Mouse (Mus musculus): ENCODE measurements around the gene Adcy4. TPM values are rescaled to one million over a fixed set of nuclear protein-coding genes. Genes with fewer than 3 reads are reported as not detected.
A peak's percentile ranks its signal among the peaks of the same experiment; 100 is the strongest.

Gene Adcy4
- polyA plus RNA-seq (2015; fragmentation: Nextera tagmentation; extraction: Ambion mirVana) = 4.4 and 5.7 TPM in 2 replicates

- Histone ChIP-seq H3K27me3 (peaks cover 76% of the 10 kb centered on the region), H3K27ac (replicated peaks) (0 out of 2 replicates have a peak within 1 kb of the TSS, but pooled peaks have one; percentile 9), H3K4me1 (replicated peaks) (peaks cover 23% of the 10 kb centered on the region), H3K4me2 (peak within 1 kb of the TSS; percentile 49), H3K9ac (peak within 1 kb of the TSS; percentile 34; the same call in 1 of the 2 replicates), H3K4me3 (peak within 1 kb of the TSS; percentile 33), H3K9me3 (no peaks in the 10 kb centered on the region), H3K36me3 (no peaks in the 10 kb centered on the region)
- 3% methylated on average over 13 of the region's 13 CpGs for whole genome bisulfite sequencing
- ATAC-seq (ENCODE audit: low read depth) = no peak
Observed at GRCm38 (mm10) chr14:55783958-55784235, at the start of gene Adcy4. Adcy4 (minus strand) TSS chr14:55784095.

GRCm38 (mm10) chr14:55833126-55833525 lies 49.2 kb upstream of the Adcy4 start:
- ATAC-seq (ENCODE audit: low read depth) = no peak
- 85% methylated on average over 4 of the region's 4 CpGs for WGBS

GRCm38 (mm10) chr14:55830331-55830730 lies 46.4 kb upstream of the Adcy4 start:
- no peak overlapping the region for H3K4me3 ChIP-seq
- peaks cover 29% of the 10 kb centered on the region for H3K4me1 ChIP-seq (replicated peaks)
- no peaks in the 10 kb centered on the region for H3K9me3 ChIP-seq
- H3K4me2 ChIP-seq = no peak overlapping the region
- H3K9ac ChIP-seq = no peak overlapping the region
- H3K36me3 ChIP-seq = no peaks in the 10 kb centered on the region
- WGBS = 85% methylated on average over 4 of the region's 4 CpGs
- ATAC-seq (ENCODE audit: low read depth) = no peak
- no peak overlapping the region for H3K27ac ChIP-seq (replicated peaks)
- H3K27me3 ChIP-seq = peaks cover 24% of the 10 kb centered on the region

More at GRCm38 (mm10) chr14:55833126-55833525, 49.2 kb upstream of the Adcy4 start:
- no peaks in the 10 kb centered on the region for H3K9me3 ChIP-seq
- no peak overlapping the region for H3K27ac ChIP-seq (replicated peaks)
- H3K36me3 ChIP-seq = no peaks in the 10 kb centered on the region
- H3K4me2 ChIP-seq = no peak overlapping the region
- H3K4me3 ChIP-seq = no peak overlapping the region
- H3K9ac ChIP-seq = no peak overlapping the region
- 0 out of 2 replicates have a peak, but pooled peaks cover 4% of the 10 kb centered on the region for H3K4me1 ChIP-seq (replicated peaks)
- H3K27me3 ChIP-seq = no peaks in the 10 kb centered on the region

- H3K27ac ChIP-seq (replicated peaks) = no peak overlapping the region
- no peak overlapping the region for H3K4me2 ChIP-seq
- no peaks in the 10 kb centered on the region for H3K9me3 ChIP-seq
- ATAC-seq (ENCODE audit: low read depth) = no peak
- no peaks in the 10 kb centered on the region for H3K36me3 ChIP-seq
- H3K27me3 ChIP-seq = peaks cover 28% of the 10 kb centered on the region
- no peak overlapping the region for H3K9ac ChIP-seq
- no peak overlapping the region for H3K4me3 ChIP-seq
- peaks cover 34% of the 10 kb centered on the region for H3K4me1 ChIP-seq (replicated peaks)
- WGBS = 93% methylated on average over 16 of the region's 16 CpGs
Observed at GRCm38 (mm10) chr14:55829854-55830253, 46.0 kb upstream of the Adcy4 start.

GRCm38 (mm10) chr14:55828716-55829263 lies 44.9 kb upstream of the Adcy4 start:
- 57% methylated on average over 3 of the region's 3 CpGs for WGBS
- ATAC-seq (ENCODE audit: low read depth) = no peak
- Histone ChIP-seq H3K36me3 (no peaks in the 10 kb centered on the region), H3K9ac (no peak overlapping the region), H3K4me1 (replicated peaks) (peaks cover 44% of the 10 kb centered on the region), H3K4me3 (no peak overlapping the region), H3K4me2 (no peak overlapping the region), H3K27ac (replicated peaks) (no peak overlapping the region), H3K9me3 (no peaks in the 10 kb centered on the region), H3K27me3 (peaks cover 36% of the 10 kb centered on the region)

- peaks cover 57% of the 10 kb centered on the region for H3K4me1 ChIP-seq (replicated peaks)
- H3K36me3 ChIP-seq = no peaks in the 10 kb centered on the region
- H3K27ac ChIP-seq (replicated peaks) = no peak overlapping the region
- peak overlapping the region; percentile 87 for H3K4me2 ChIP-seq
- peak overlapping the region; percentile 60 for H3K4me3 ChIP-seq
- H3K27me3 ChIP-seq = peaks cover 36% of the 10 kb centered on the region
- no peaks in the 10 kb centered on the region for H3K9me3 ChIP-seq
- no peak for ATAC-seq (ENCODE audit: low read depth)
- 9% methylated on average over 41 of the region's 41 CpGs for WGBS
- H3K9ac ChIP-seq = peak overlapping the region; percentile 82
Observed at GRCm38 (mm10) chr14:55826551-55827340, 42.9 kb upstream of the Adcy4 start.

- peak overlapping the region; percentile 87 for H3K4me2 ChIP-seq
- no peaks in the 10 kb centered on the region for H3K9me3 ChIP-seq
- H3K9ac ChIP-seq = peak overlapping the region; percentile 82
- H3K27ac ChIP-seq (replicated peaks) = peak overlapping the region; percentile 78; the same call in 1 of the 2 replicates
- 4% methylated on average over 15 of the region's 15 CpGs for WGBS
- ATAC-seq (ENCODE audit: low read depth) = no peak
- H3K27me3 ChIP-seq = peaks cover 36% of the 10 kb centered on the region
- H3K4me3 ChIP-seq = peak overlapping the region; percentile 60
- peaks cover 57% of the 10 kb centered on the region for H3K4me1 ChIP-seq (replicated peaks)
- H3K36me3 ChIP-seq = no peaks in the 10 kb centered on the region
Observed at GRCm38 (mm10) chr14:55826142-55826541, 42.2 kb upstream of the Adcy4 start.

- peaks cover 36% of the 10 kb centered on the region for H3K27me3 ChIP-seq
- peak overlapping the region; percentile 87 for H3K4me2 ChIP-seq
- H3K9ac ChIP-seq = peak overlapping the region; percentile 82
- H3K36me3 ChIP-seq = no peaks in the 10 kb centered on the region
- H3K9me3 ChIP-seq = no peaks in the 10 kb centered on the region
- peak overlapping the region; percentile 60 for H3K4me3 ChIP-seq
- WGBS = under 1% methylated on average over 19 of the region's 37 CpGs
- peaks cover 57% of the 10 kb centered on the region for H3K4me1 ChIP-seq (replicated peaks)
- 0 out of 2 replicates have a peak, but pooled peaks have one; percentile 3 for ATAC-seq (ENCODE audit: low read depth)
- H3K27ac ChIP-seq (replicated peaks) = peak overlapping the region; percentile 78
Observed at GRCm38 (mm10) chr14:55825216-55826051, 41.5 kb upstream of the Adcy4 start.

- Histone ChIP-seq H3K4me1 (replicated peaks) (peaks cover 57% of the 10 kb centered on the region), H3K9me3 (no peaks in the 10 kb centered on the region), H3K27ac (replicated peaks) (peak overlapping the region; percentile 86), H3K27me3 (peaks cover 36% of the 10 kb centered on the region), H3K4me3 (peak overlapping the region; percentile 60), H3K4me2 (peak overlapping the region; percentile 87), H3K36me3 (no peaks in the 10 kb centered on the region), H3K9ac (peak overlapping the region; percentile 82)
- 1% methylated on average over 30 of the region's 32 CpGs for WGBS
- no peak for ATAC-seq (ENCODE audit: low read depth)
Observed at GRCm38 (mm10) chr14:55824481-55825215, 40.8 kb upstream of the Adcy4 start.

GRCm38 (mm10) chr14:55824001-55824480 lies 40.1 kb upstream of the Adcy4 start:
- Histone ChIP-seq H3K36me3 (no peaks in the 10 kb centered on the region), H3K9ac (peak overlapping the region; percentile 82), H3K27me3 (peaks cover 36% of the 10 kb centered on the region), H3K9me3 (no peaks in the 10 kb centered on the region), H3K4me2 (peak overlapping the region; percentile 87), H3K27ac (replicated peaks) (peak overlapping the region; percentile 86), H3K4me1 (replicated peaks) (peaks cover 57% of the 10 kb centered on the region), H3K4me3 (peak overlapping the region; percentile 60)
- under 1% methylated on average over 10 of the region's 10 CpGs for WGBS
- peak; percentile 37 for ATAC-seq (ENCODE audit: low read depth)

- Histone ChIP-seq H3K4me3 (peak within 1 kb of the TSS; percentile 60), H3K4me2 (peak within 1 kb of the TSS; percentile 87), H3K4me1 (replicated peaks) (peaks cover 53% of the 10 kb centered on the region), H3K27ac (replicated peaks) (peak within 1 kb of the TSS; percentile 86), H3K9ac (peak within 1 kb of the TSS; percentile 82), H3K36me3 (no peaks in the 10 kb centered on the region), H3K9me3 (no peaks in the 10 kb centered on the region), H3K27me3 (peaks cover 36% of the 10 kb centered on the region)
- ATAC-seq (ENCODE audit: low read depth) = peak; percentile 82
- 0% methylated on average over 41 of the region's 46 CpGs for WGBS
Observed at GRCm38 (mm10) chr14:55822991-55823762, 39.3 kb upstream of the Adcy4 start, which contains the start of gene Nfatc4. Nfatc4 (plus strand) TSS chr14:55823144.
